Mouse (Mus musculus): ENCODE measurements at regions not wholly inside any gene's neighbourhood (a gene's known extent, or its start where the extent isn't known, plus 50 kb on each side); places are given as distances from the start of the nearest gene placed in this dataset.

GRCm38 (mm10) chr19:51860666-51861065 lies 403.4 kb upstream of the Ins1 start:
- peak; percentile 7 for DNase-seq

GRCm38 (mm10) chr19:51868275-51868674 lies 395.8 kb upstream of the Ins1 start:
- DNase-seq, result no peak

GRCm38 (mm10) chr19:51869901-51870300 lies 394.2 kb upstream of the Ins1 start:
- DNase-seq, result no peak

All from retina, postnatal 1 day (tissue).